Mouse (Mus musculus): ENCODE measurements around the gene Clic4.

- TF ChIP-seq CTCF (IDR thresholded peaks at IDR 0.05; ENCODE audit: extremely low read depth, insufficient read depth, insufficient read length, insufficient replicate concordance) (no peak), POLR2A (IDR thresholded peaks at IDR 0.05; ENCODE audit: low read depth, low read length) (no peak)
Measured at GRCm38 (mm10) chr4:135292477-135293089, 20.0 kb upstream of the Clic4 start.
